Mouse (Mus musculus): ENCODE data around the gene Wnt7a. TPM values are rescaled to one million over a fixed set of nuclear protein-coding genes. Genes with fewer than 3 reads are reported as not detected.
A peak's percentile ranks its signal among the peaks of the same experiment; 100 is the strongest.

The Wnt7a gene
- polyA plus RNA-seq, 1 experiment: 10.8 TPM

- Histone ChIP-seq H3K4me3 (replicated peaks; ENCODE audit: extremely low read depth, low read depth, low read length) (no peak overlapping the region), H3K4me1 (ENCODE audit: control insufficient read depth, insufficient read depth, low read length) (no peaks in the 10 kb centered on the region)
- TF ChIP-seq CTCF (IDR thresholded peaks at IDR 0.05; ENCODE audit: insufficient read depth, low read length): no peak
- no peak for TF ChIP-seq POLR2A (IDR thresholded peaks at IDR 0.05; ENCODE audit: borderline replicate concordance, extremely low read depth, low read depth, low read length)
- 56% methylated on average over 12 of the region's 12 CpGs for WGBS
- DNase-seq: no peak
Observed at GRCm38 (mm10) chr6:91400514-91400913, 10.6 kb downstream of the Wnt7a start.

GRCm38 (mm10) chr6:91392475-91393174, 18.5 kb downstream of the Wnt7a start:
- H3K4me3 ChIP-seq (replicated peaks; ENCODE audit: extremely low read depth, low read depth, low read length): no peak overlapping the region
- peaks cover 2% of the 10 kb centered on the region; the same call in 1 of the 2 replicates for H3K4me1 ChIP-seq (ENCODE audit: control insufficient read depth, insufficient read depth, low read length)
- TF ChIP-seq POLR2A (IDR thresholded peaks at IDR 0.05; ENCODE audit: borderline replicate concordance, extremely low read depth, low read depth, low read length): no peak
- no peak for TF ChIP-seq CTCF (IDR thresholded peaks at IDR 0.05; ENCODE audit: insufficient read depth, low read length)
- no peak for DNase-seq
- 75% methylated on average over 5 of the region's 5 CpGs for WGBS

- WGBS: 53% methylated on average over 4 of the region's 4 CpGs
- H3K4me3 ChIP-seq (replicated peaks; ENCODE audit: extremely low read depth, low read depth, low read length): no peak overlapping the region
- DNase-seq: peak; percentile 85
Observed at GRCm38 (mm10) chr6:91389141-91389540, 22.0 kb downstream of the Wnt7a start.

GRCm38 (mm10) chr6:91384415-91384814, 26.7 kb downstream of the Wnt7a start:
- WGBS: 80% methylated on average over 2 of the region's 2 CpGs
- no peak overlapping the region for H3K4me3 ChIP-seq (replicated peaks; ENCODE audit: extremely low read depth, low read depth, low read length)
- no peak for DNase-seq
- no peak for TF ChIP-seq CTCF (IDR thresholded peaks at IDR 0.05; ENCODE audit: insufficient read depth, low read length)
- no peak for TF ChIP-seq POLR2A (IDR thresholded peaks at IDR 0.05; ENCODE audit: borderline replicate concordance, extremely low read depth, low read depth, low read length)
- H3K4me1 ChIP-seq (ENCODE audit: control insufficient read depth, insufficient read depth, low read length): no peaks in the 10 kb centered on the region; the same call in none of the 2 replicates

More at GRCm38 (mm10) chr6:91389141-91389540, 22.0 kb downstream of the Wnt7a start:
- no peak for TF ChIP-seq POLR2A (IDR thresholded peaks at IDR 0.05; ENCODE audit: borderline replicate concordance, extremely low read depth, low read depth, low read length)
- no peak for TF ChIP-seq CTCF (IDR thresholded peaks at IDR 0.05; ENCODE audit: insufficient read depth, low read length)
- H3K4me1 ChIP-seq (ENCODE audit: control insufficient read depth, insufficient read depth, low read length): peaks cover 2% of the 10 kb centered on the region; the same call in 1 of the 2 replicates

- WGBS: 55% methylated on average over 2 of the region's 2 CpGs
- TF ChIP-seq POLR2A (IDR thresholded peaks at IDR 0.05; ENCODE audit: borderline replicate concordance, extremely low read depth, low read depth, low read length): no peak
- no peak for TF ChIP-seq CTCF (IDR thresholded peaks at IDR 0.05; ENCODE audit: insufficient read depth, low read length)
- Histone ChIP-seq H3K4me1 (ENCODE audit: control insufficient read depth, insufficient read depth, low read length) (no peaks in the 10 kb centered on the region; the same call in 1 of the 2 replicates), H3K4me3 (replicated peaks; ENCODE audit: extremely low read depth, low read depth, low read length) (no peak overlapping the region)
- DNase-seq: no peak
Observed at GRCm38 (mm10) chr6:91383871-91384270, 27.3 kb downstream of the Wnt7a start.

- Histone ChIP-seq H3K4me3 (replicated peaks; ENCODE audit: extremely low read depth, low read depth, low read length) (no peak overlapping the region), H3K4me1 (ENCODE audit: control insufficient read depth, insufficient read depth, low read length) (no peaks in the 10 kb centered on the region; the same call in 1 of the 2 replicates)
- DNase-seq: no peak
- TF ChIP-seq CTCF (IDR thresholded peaks at IDR 0.05; ENCODE audit: insufficient read depth, low read length): no peak
- TF ChIP-seq POLR2A (IDR thresholded peaks at IDR 0.05; ENCODE audit: borderline replicate concordance, extremely low read depth, low read depth, low read length): no peak
- 55% methylated on average over 1 of the region's 1 CpGs for WGBS
Observed at GRCm38 (mm10) chr6:91383303-91383702, 27.9 kb downstream of the Wnt7a start.

GRCm38 (mm10) chr6:91379871-91380270, 31.3 kb downstream of the Wnt7a start:
- WGBS: 62% methylated on average over 4 of the region's 4 CpGs
- H3K4me3 ChIP-seq (replicated peaks; ENCODE audit: extremely low read depth, low read depth, low read length): no peak overlapping the region
- no peak for DNase-seq
- TF ChIP-seq CTCF (IDR thresholded peaks at IDR 0.05; ENCODE audit: insufficient read depth, low read length) (no peak), POLR2A (IDR thresholded peaks at IDR 0.05; ENCODE audit: borderline replicate concordance, extremely low read depth, low read depth, low read length) (no peak)
- H3K4me1 ChIP-seq (ENCODE audit: control insufficient read depth, insufficient read depth, low read length): no peaks in the 10 kb centered on the region; the same call in 1 of the 2 replicates

- Histone ChIP-seq H3K4me3 (replicated peaks; ENCODE audit: extremely low read depth, low read depth, low read length) (no peak overlapping the region), H3K4me1 (ENCODE audit: control insufficient read depth, insufficient read depth, low read length) (no peaks in the 10 kb centered on the region; the same call in 1 of the 2 replicates)
- TF ChIP-seq POLR2A (IDR thresholded peaks at IDR 0.05; ENCODE audit: borderline replicate concordance, extremely low read depth, low read depth, low read length) (no peak), CTCF (IDR thresholded peaks at IDR 0.05; ENCODE audit: insufficient read depth, low read length) (no peak)
- DNase-seq: no peak
- 63% methylated on average over 3 of the region's 3 CpGs for WGBS
Observed at GRCm38 (mm10) chr6:91379266-91379665, 31.9 kb downstream of the Wnt7a start.

GRCm38 (mm10) chr6:91372977-91373376, 38.2 kb downstream of the Wnt7a start:
- H3K4me1 ChIP-seq (ENCODE audit: control insufficient read depth, insufficient read depth, low read length): no peaks in the 10 kb centered on the region
- H3K4me3 ChIP-seq (replicated peaks; ENCODE audit: extremely low read depth, low read depth, low read length): no peak overlapping the region
- DNase-seq: no peak
- TF ChIP-seq CTCF (IDR thresholded peaks at IDR 0.05; ENCODE audit: insufficient read depth, low read length) (no peak), POLR2A (IDR thresholded peaks at IDR 0.05; ENCODE audit: borderline replicate concordance, extremely low read depth, low read depth, low read length) (no peak)

- WGBS: 19% methylated on average over 3 of the region's 3 CpGs
Observed at GRCm38 (mm10) chr6:91372586-91372971, 38.6 kb downstream of the Wnt7a start.

More at GRCm38 (mm10) chr6:91372586-91372971, 38.6 kb downstream of the Wnt7a start:
- H3K4me1 ChIP-seq (ENCODE audit: control insufficient read depth, insufficient read depth, low read length): no peaks in the 10 kb centered on the region
- DNase-seq: no peak
- TF ChIP-seq CTCF (IDR thresholded peaks at IDR 0.05; ENCODE audit: insufficient read depth, low read length) (no peak), POLR2A (IDR thresholded peaks at IDR 0.05; ENCODE audit: borderline replicate concordance, extremely low read depth, low read depth, low read length) (no peak)
- H3K4me3 ChIP-seq (replicated peaks; ENCODE audit: extremely low read depth, low read depth, low read length): no peak overlapping the region
